Mouse (Mus musculus) macrophage (primary cell): Measurements from ENCODE around the gene Klhdc8b. TPM values are rescaled to one million over a fixed set of nuclear protein-coding genes. Genes with fewer than 3 reads are reported as not detected.

Experiments used
- H3K27ac ChIP-seq: fragments of 350-480 bp; formaldehyde crosslinking; 2 replicates; pipeline ENCODE4 v1.9.0; 2021
- H3K36me3 ChIP-seq: fragments of 350-480 bp; formaldehyde crosslinking; 2 replicates; pipeline ENCODE4 v1.9.0; 2021; ENCODE audit errors: inconsistent target
- H3K4me3 ChIP-seq: fragments of 350-480 bp; formaldehyde crosslinking; 2 replicates; pipeline ENCODE4 v1.9.0; 2021; ENCODE audit errors: inconsistent target
- H3K79me2 ChIP-seq: fragments of 350-480 bp; formaldehyde crosslinking; 2 replicates; pipeline ENCODE4 v1.9.0; 2021; ENCODE audit errors: inconsistent target
- WGBS: methylation state at CpG from one replicate; pipeline ENCODE4 v1.1.7; 2026; ENCODE audit warnings: inconsistent platforms; ENCODE audit not compliant: missing documents; 5-methylcytosine and 5-hydroxymethylcytosine counted together
- polyA plus RNA-seq: library from polyadenylated mRNA; stranded (reverse); fragments of 250-400 nt; gene quantifications from 3 replicates; pipeline ENCODE4 v1.2.4, GENCODE M21; 2018; ENCODE audit warnings: inconsistent platforms

Gene Klhdc8b
- polyA plus RNA-seq, 1 experiment from 2014 or later: 1.6 TPM

DNA sequence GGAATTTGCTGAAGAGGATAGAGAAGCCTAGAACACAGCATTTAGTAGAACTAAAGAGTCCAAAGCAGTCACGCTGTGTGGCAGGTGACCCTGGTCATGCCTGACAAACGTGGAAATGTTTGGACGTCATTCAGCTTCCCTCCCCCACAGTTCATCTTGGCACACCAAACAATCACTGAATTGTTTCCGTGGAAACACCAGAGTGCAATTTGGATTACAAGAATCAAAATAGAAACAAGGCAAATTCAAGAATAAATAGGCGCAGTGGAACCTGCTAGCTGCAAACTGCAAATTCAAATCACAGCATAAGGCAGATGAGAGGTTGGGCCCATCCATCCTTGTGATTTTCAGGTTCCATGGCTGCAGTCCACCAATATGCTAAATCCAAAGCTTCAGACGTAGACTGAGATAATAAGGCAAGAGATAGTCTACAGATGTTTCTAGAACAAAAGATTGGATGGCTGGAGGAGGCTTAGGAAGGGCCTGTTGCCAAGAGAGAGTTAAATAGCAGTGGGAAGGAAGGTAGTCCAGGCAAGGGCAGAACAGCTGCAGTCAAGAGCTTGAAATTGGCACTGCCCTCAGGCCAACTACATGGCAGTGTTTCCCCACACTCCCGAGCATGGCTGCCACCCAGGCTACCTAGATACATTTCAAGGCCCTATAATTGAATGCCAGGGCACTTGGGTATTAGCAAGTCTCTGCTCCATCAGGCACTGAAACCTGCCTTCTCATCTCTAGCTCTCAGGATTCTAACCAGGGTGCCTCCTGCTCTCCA lies 60.0 kb downstream of the Klhdc8b start:
- H3K79me2 ChIP-seq: no peaks in the 10 kb centered on the region
- WGBS: 95% methylated on average over 7 of the region's 7 CpGs
- no peak overlapping the region for H3K4me3 ChIP-seq
- no peaks in the 10 kb centered on the region for H3K36me3 ChIP-seq
- H3K27ac ChIP-seq: no peak overlapping the region

DNA sequence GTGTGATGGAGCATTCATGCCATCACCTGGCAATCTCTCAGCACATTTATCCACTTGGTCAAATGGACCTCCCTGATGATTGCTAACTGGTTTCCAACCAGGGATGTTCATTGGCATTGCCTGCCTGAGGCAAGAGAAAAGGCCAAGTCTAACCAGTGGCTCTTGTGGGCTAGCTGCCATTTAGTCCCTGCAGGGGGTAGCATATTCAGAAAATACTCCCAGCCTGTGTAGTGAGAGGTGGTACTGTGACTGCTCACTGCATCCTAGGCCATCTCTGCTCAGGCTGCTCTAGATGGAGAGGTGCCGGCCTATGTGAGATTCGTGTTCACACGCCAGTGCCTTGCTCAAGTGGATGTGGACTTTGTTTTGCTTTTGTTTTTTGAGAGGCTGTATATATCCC lies 63.1 kb downstream of the Klhdc8b start:
- Histone ChIP-seq H3K4me3 (no peak overlapping the region), H3K79me2 (no peaks in the 10 kb centered on the region), H3K36me3 (0 out of 2 replicates have a peak, but pooled peaks cover under 1% of the 10 kb centered on the region), H3K27ac (no peak overlapping the region)
- 100% methylated on average over 3 of the region's 3 CpGs for WGBS

Other genes starting within 250 kb of the Klhdc8b start
- gene Dag1, start 197.6 kb downstream of the Klhdc8b start, polyA plus RNA-seq: 38.1 to 58.2 TPM (median 44.5 TPM) in 3 replicates
- 6.8 to 7.1 TPM (median 6.8 TPM) in 3 replicates for gene Nicn1, start 171.2 kb downstream of the Klhdc8b start, polyA plus RNA-seq
- 0.67 to 1.3 TPM (median 0.96 TPM) in 3 replicates for gene Amt, start 164.7 kb downstream of the Klhdc8b start, polyA plus RNA-seq
- 409 to 646 TPM (median 437 TPM) in 3 replicates for gene Rhoa, start 155.5 kb downstream of the Klhdc8b start, polyA plus RNA-seq
- 7.0 to 22.0 TPM (median 13.1 TPM) in 3 replicates for gene Tcta, start 155.4 kb downstream of the Klhdc8b start, polyA plus RNA-seq
- 944 to 2,094 TPM (median 1,300 TPM) in 3 replicates for gene Gpx1, start 122.7 kb downstream of the Klhdc8b start, polyA plus RNA-seq
- gene Usp4, start 113.7 kb downstream of the Klhdc8b start, polyA plus RNA-seq: 60.3 to 67.5 TPM (median 67.2 TPM) in 3 replicates
- 0.33 TPM in 1 of 3 replicates, not detected in the others for gene 1700102P08Rik, start 68.8 kb downstream of the Klhdc8b start, polyA plus RNA-seq
- gene Ccdc36, start 33.1 kb downstream of the Klhdc8b start, polyA plus RNA-seq: not detected in 3 replicates
- gene BC048562, start 25.1 kb downstream of the Klhdc8b start, polyA plus RNA-seq: not detected in 3 replicates
- 15.8 to 26.5 TPM (median 19.0 TPM) in 3 replicates for gene Ccdc71, start 1.1 kb downstream of the Klhdc8b start, polyA plus RNA-seq
- gene Lamb2, start 18.2 kb upstream of the Klhdc8b start, polyA plus RNA-seq: 0.26 to 0.92 TPM (median 0.40 TPM) in 3 replicates
- 33.8 to 68.8 TPM (median 46.3 TPM) in 3 replicates for gene Usp19, start 29.0 kb upstream of the Klhdc8b start, polyA plus RNA-seq
- gene Qars, start 46.1 kb upstream of the Klhdc8b start, polyA plus RNA-seq: 77.0 to 179 TPM (median 87.2 TPM) in 3 replicates
- 73.2 to 92.9 TPM (median 77.3 TPM) in 3 replicates for gene Qrich1, start 55.2 kb upstream of the Klhdc8b start, polyA plus RNA-seq
- 36.0 to 103 TPM (median 41.0 TPM) in 3 replicates for gene Impdh2, start 98.7 kb upstream of the Klhdc8b start, polyA plus RNA-seq
- 9.6 to 20.2 TPM (median 16.5 TPM) in 3 replicates for gene Ndufaf3, start 105.9 kb upstream of the Klhdc8b start, polyA plus RNA-seq
- 17.5 to 30.5 TPM (median 20.5 TPM) in 3 replicates for gene Dalrd3, start 108.3 kb upstream of the Klhdc8b start, polyA plus RNA-seq
- gene Wdr6, start 117.2 kb upstream of the Klhdc8b start, polyA plus RNA-seq: 3.1 to 7.5 TPM (median 7.5 TPM) in 3 replicates
- gene P4htm, start 136.1 kb upstream of the Klhdc8b start, polyA plus RNA-seq: 0.16 to 0.70 TPM (median 0.33 TPM) in 3 replicates
- 22.7 to 40.8 TPM (median 29.9 TPM) in 3 replicates for gene Arih2, start 187.8 kb upstream of the Klhdc8b start, polyA plus RNA-seq
- 28.0 to 35.2 TPM (median 33.4 TPM) in 3 replicates for gene Slc25a20, start 200.5 kb upstream of the Klhdc8b start, polyA plus RNA-seq
- gene Prkar2a, start 227.7 kb upstream of the Klhdc8b start, polyA plus RNA-seq: 20.7 to 69.9 TPM (median 46.8 TPM) in 3 replicates